Mouse (Mus musculus) spleen, adult 2 months (tissue): Measurements from ENCODE around the gene Scgb1b18. TPM values are rescaled to one million over a fixed set of nuclear protein-coding genes. Genes with fewer than 3 reads are reported as not detected.
"Not testable (repeated sequence)": the region's sequence is repeated elsewhere in the genome, so short reads cannot be mapped to it uniquely, and the experiment has no call there.

ENCODE experiments used
- DNase-seq, 2 experiments: peaks; one replicate each; pipeline versions ENCODE4 v3.0.0 to v3.0.0-alpha.2; 2012 to 2021; ENCODE audit warnings: low spot score in 2 of 2, low read depth in 1 of 2
- H3K27ac ChIP-seq: fragments of 200-500 bp; 2 replicates; pipeline ENCODE4 v1.5.1; 2012; ENCODE audit warnings: low read length, inconsistent platforms; ENCODE audit not compliant: insufficient read depth
- H3K27me3 ChIP-seq: fragments of 200-500 bp; 2 replicates; pipeline ENCODE4 v1.6.1; 2012; ENCODE audit warnings: mild to moderate bottlenecking, moderate library complexity, low read length, inconsistent platforms; ENCODE audit not compliant: control insufficient read depth, insufficient read depth
- H3K36me3 ChIP-seq: fragments of 200-500 bp; 2 replicates; pipeline ENCODE4 v1.6.1; 2012; ENCODE audit warnings: mild to moderate bottlenecking, low read length, inconsistent platforms; ENCODE audit not compliant: control insufficient read depth, insufficient read depth
- H3K4me1 ChIP-seq: fragments of 200-500 bp; 2 replicates; pipeline ENCODE4 v1.6.1; 2011; ENCODE audit warnings: inconsistent platforms; ENCODE audit not compliant: control insufficient read depth, insufficient read depth, insufficient read length
- H3K4me3 ChIP-seq: fragments of 200-500 bp; 2 replicates; pipeline ENCODE4 v1.5.1; 2011; ENCODE audit warnings: mild to moderate bottlenecking, inconsistent platforms; ENCODE audit not compliant: insufficient read depth, insufficient read length; ENCODE audit errors: extremely low read depth
- WGBS: fragments of 180-500 bp; shearing (Covaris S2); methylation state at CpG from one replicate; pipeline ENCODE4 v1.1.7; 2018; 5-methylcytosine and 5-hydroxymethylcytosine counted together
- polyA plus RNA-seq: library from polyadenylated mRNA; depleted of rRNA; stranded (reverse); fragments of >200 nt; gene quantifications from 2 replicates; pipeline ENCODE4 v1.2.3, GENCODE M21; 2012; rRNA removed

The Scgb1b18 gene
- polyA plus RNA-seq = not detected in 2 replicates

- H3K27ac ChIP-seq, H3K4me3 ChIP-seq, DNase-seq, H3K4me1 ChIP-seq, H3K27me3 ChIP-seq, H3K36me3 ChIP-seq: not testable (repeated sequence)
- WGBS = no CpG with 5 or more reads among the region's 2 CpGs
Observed at GRCm38 (mm10) chr7:33185268-33185667, at the start of gene Scgb1b18. Gene Scgb1b18, plus strand, starts transcription at chr7:33185568.

DNA sequence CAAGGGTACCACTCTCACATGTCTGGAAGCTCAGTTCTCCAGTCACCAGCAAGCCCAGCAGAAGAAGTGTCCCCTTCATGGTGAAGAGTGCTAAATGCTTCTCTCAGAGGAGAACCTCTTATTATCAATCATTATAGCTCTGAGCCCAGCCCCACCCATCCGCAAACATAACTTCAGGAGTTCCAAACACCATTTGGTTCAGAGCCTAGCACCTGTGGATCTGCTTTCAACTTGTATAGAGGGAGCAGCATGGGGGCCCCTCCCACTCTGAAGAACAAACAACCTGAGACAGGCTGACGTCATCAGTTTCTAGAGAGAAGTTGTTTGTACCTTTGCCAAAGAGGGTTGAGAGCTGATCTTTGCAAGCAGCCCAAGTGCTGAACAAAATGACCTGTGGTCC lies 11.6 kb upstream of the Scgb1b18 start, which contains the start of gene Scgb2b18:
TSS of gene Scgb2b18 (minus strand) at position 101 of the 400 bp plus-strand sequence.
- not testable (repeated sequence) for H3K27me3 ChIP-seq, DNase-seq, H3K4me3 ChIP-seq, H3K4me1 ChIP-seq, H3K27ac ChIP-seq, H3K36me3 ChIP-seq
- 70% methylated on average over 2 of the region's 2 CpGs for WGBS

Other genes with a start within 250 kb of the Scgb1b18 start
- gene Scgb2b17, start 129.0 kb upstream of the Scgb1b18 start, polyA plus RNA-seq = not detected in 2 replicates
- gene Scgb1b17, start 122.1 kb upstream of the Scgb1b18 start, polyA plus RNA-seq = not detected in 2 replicates
- gene Scgb2b18, start 11.7 kb upstream of the Scgb1b18 start, polyA plus RNA-seq = not detected in 2 replicates
- gene Scgb2b19, start 94.8 kb downstream of the Scgb1b18 start, polyA plus RNA-seq = not detected in 2 replicates
- not detected in 2 replicates for gene Scgb1b19, start 101.7 kb downstream of the Scgb1b18 start, polyA plus RNA-seq
- not detected in 2 replicates for gene Scgb2b20, start 180.8 kb downstream of the Scgb1b18 start, polyA plus RNA-seq
- not detected in 2 replicates for gene Scgb1b20, start 187.7 kb downstream of the Scgb1b18 start, polyA plus RNA-seq